Mouse (Mus musculus) cortical plate, adult 2 months (tissue): Measurements from ENCODE around the gene Cfap157.

Source experiments
- CTCF ChIP-seq: fragments of 200-500 bp; IDR thresholded peaks from 2 replicates; pipeline ENCODE4 v1.5.1; 2011; ENCODE audit warnings: mild to moderate bottlenecking, control low read depth, low read length; ENCODE audit not compliant: insufficient read depth; ENCODE audit errors: extremely low read depth
- POLR2A ChIP-seq: fragments of 200-500 bp; IDR thresholded peaks from 2 replicates; pipeline ENCODE4 v1.6.1; 2011; ENCODE audit warnings: mild to moderate bottlenecking, low read length, control low read depth; ENCODE audit not compliant: insufficient read depth; ENCODE audit errors: extremely low read depth

- no peak for TF ChIP-seq CTCF
- no peak for TF ChIP-seq POLR2A
Measured at GRCm38 (mm10) chr2:32779714-32780113, 4.5 kb downstream of the Cfap157 start.
